Mouse (Mus musculus) embryonic fibroblast, embryonic 13.5 days (primary cell): ENCODE data around the gene Dst.

Source experiments
- CTCF ChIP-seq: IDR thresholded peaks from 2 replicates; pipeline ENCODE4 v1.5.1; 2011; ENCODE audit warnings: mild to moderate bottlenecking, control low read depth, low read length, moderate library complexity, borderline replicate concordance; ENCODE audit not compliant: insufficient read depth
- POLR2A ChIP-seq: IDR thresholded peaks from 2 replicates; pipeline ENCODE4 v1.6.1; 2011; ENCODE audit warnings: low read depth, mild to moderate bottlenecking, control low read depth, low read length, moderate library complexity

GRCm38 (mm10) chr1:34129691-34130090 lies 221.7 kb downstream of the Dst start:
- TF ChIP-seq POLR2A, result no peak
- no peak for TF ChIP-seq CTCF
